ENCODE assay signal across 14 mouse cellular contexts in the genomic region with DNA sequence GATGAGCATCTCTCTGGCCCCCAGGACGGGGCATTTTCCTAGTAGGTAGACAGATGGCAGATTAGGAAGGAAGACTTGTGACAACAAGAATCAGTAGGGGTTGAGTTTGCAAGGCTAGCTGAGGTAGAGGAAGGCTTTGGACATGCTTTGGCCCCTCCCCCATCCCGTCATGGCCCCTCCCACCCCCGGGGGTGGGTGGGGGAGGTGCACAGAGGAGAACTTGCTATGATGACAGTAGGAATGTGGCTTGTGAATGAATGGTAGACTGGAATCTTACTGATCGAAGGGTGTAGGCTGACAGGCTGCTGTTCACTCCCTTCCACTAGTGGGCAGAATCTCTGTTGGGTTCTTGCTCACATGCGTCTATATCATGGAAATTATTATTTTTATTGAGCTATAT.
"Had no signal": no experiment of that assay in that cellular context is flagged by ENCODE, and none has a peak within 500 bp of the region (broad histone marks: within the 10 kb centered on the region; RNA-seq: fewer than 3 reads in every experiment).

No protein-coding gene starts in this region.

- ATAC-seq: liver, embryonic 12.5 days had no signal

- H3K4me2 ChIP-seq: limb, embryonic 15.5 days; liver, embryonic 12.5 days; lung, embryonic 14.5 days; neural tube, embryonic 13.5 days; stomach, embryonic 15.5 days had no signal

- H3K4me1 ChIP-seq: limb, embryonic 15.5 days; liver, embryonic 12.5 days; midbrain, embryonic 10.5 days; neural tube, embryonic 13.5 days; stomach, embryonic 15.5 days had no signal

- DNase-seq: kidney, postnatal 10 days; layer of hippocampus, adult 9-11 months; layer of hippocampus, postnatal 36 days; lung, embryonic 14.5 days; lung, postnatal 10 days; lung, postnatal 4 days; retina, postnatal 1 day; thymus, adult 2 months; thymus, postnatal 25 days had no signal

- H3K36me3 ChIP-seq: limb, embryonic 15.5 days; liver, embryonic 12.5 days; midbrain, embryonic 10.5 days; neural tube, embryonic 13.5 days; stomach, embryonic 15.5 days had no signal

- H3K9ac ChIP-seq: limb, embryonic 15.5 days; liver, embryonic 12.5 days; lung, embryonic 14.5 days; neural tube, embryonic 13.5 days; stomach, embryonic 15.5 days had no signal

- H3K4me3 ChIP-seq: limb, embryonic 15.5 days; liver, embryonic 12.5 days; midbrain, embryonic 10.5 days; neural tube, embryonic 13.5 days; stomach, embryonic 15.5 days had no signal

- H3K27ac ChIP-seq: limb, embryonic 15.5 days; liver, embryonic 12.5 days; midbrain, embryonic 10.5 days; neural tube, embryonic 13.5 days; stomach, embryonic 15.5 days had no signal

- H3K9me3 ChIP-seq: limb, embryonic 15.5 days; liver, embryonic 12.5 days; midbrain, embryonic 10.5 days; neural tube, embryonic 13.5 days; stomach, embryonic 15.5 days had no signal

- H3K27me3 ChIP-seq: limb, embryonic 15.5 days; liver, embryonic 12.5 days; neural tube, embryonic 13.5 days; stomach, embryonic 15.5 days had no signal
